Mouse (Mus musculus) embryonic facial prominence, embryonic 10.5 days (tissue): Measurements from ENCODE around the gene Cep170. TPM values are rescaled to one million over a fixed set of nuclear protein-coding genes. Genes with fewer than 3 reads are reported as not detected.

Experiments
- DNase-seq: peaks from one replicate; pipeline ENCODE4 v3.0.0-alpha.2; 2017; ENCODE audit warnings: low spot score
- H3K27ac ChIP-seq: fragments of 300-500 bp; sonication (generic); replicated peaks from 2 replicates; pipeline ENCODE4 v1.5.1; 2016; ENCODE audit warnings: mild to moderate bottlenecking
- H3K27me3 ChIP-seq: fragments of 300-500 bp; sonication (generic); replicated peaks from 2 replicates; pipeline ENCODE4 v1.6.1; 2016; ENCODE audit warnings: low read depth, mild to moderate bottlenecking; ENCODE audit not compliant: poor library complexity, severe bottlenecking
- H3K36me3 ChIP-seq: fragments of 300-500 bp; sonication (generic); replicated peaks from 2 replicates; pipeline ENCODE4 v1.6.1; 2016; ENCODE audit warnings: mild to moderate bottlenecking, moderate library complexity
- H3K4me1 ChIP-seq: fragments of 300-500 bp; sonication (generic); 2 replicates; pipeline ENCODE4 v1.6.1; 2016
- H3K4me3 ChIP-seq: fragments of 300-500 bp; sonication (generic); 2 replicates; pipeline ENCODE4 v1.5.1; 2016; ENCODE audit warnings: mild to moderate bottlenecking, moderate library complexity
- H3K9me3 ChIP-seq: fragments of 300-500 bp; sonication (generic); 2 replicates; pipeline ENCODE4 v1.6.1; 2016; ENCODE audit warnings: mild to moderate bottlenecking
- WGBS: fragments of 180-500 bp; shearing (Covaris S2); methylation state at CpG from one replicate; pipeline ENCODE4 v1.1.7; 2016; 5-methylcytosine and 5-hydroxymethylcytosine counted together
- polyA plus RNA-seq: library from polyadenylated mRNA; unstranded; fragments of >200 nt; fragmentation: Nextera tagmentation; extraction: Ambion mirVana; gene quantifications from 2 replicates; pipeline ENCODE4 v1.2.1, GENCODE M21; 2016

The Cep170 gene
- polyA plus RNA-seq, 1 experiment from 2014 or later: 34.9 TPM

DNA sequence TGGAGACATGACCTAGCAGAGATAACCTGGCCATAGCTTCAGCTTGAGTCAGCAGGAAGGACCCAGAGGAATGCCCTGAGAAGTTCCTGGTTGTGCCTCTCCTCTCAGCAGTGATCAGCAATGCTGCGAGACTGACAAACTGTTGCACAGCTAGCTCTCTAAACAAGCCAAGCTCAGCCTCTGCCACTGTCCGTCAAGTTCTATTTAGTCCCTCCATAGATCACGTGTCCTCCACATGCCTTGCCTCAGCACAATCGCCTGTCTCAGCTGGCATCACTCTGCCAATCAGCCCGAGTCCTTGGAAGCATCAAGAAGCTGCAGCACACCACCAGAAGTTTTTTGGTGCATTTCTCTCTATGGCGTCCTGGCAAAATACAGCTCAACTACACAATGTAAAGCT is 21.0 kb upstream of the Cep170 start:
- Histone ChIP-seq H3K27me3 (peaks cover 20% of the 10 kb centered on the region), H3K4me3 (peak overlapping the region; percentile 63; the same call in 1 of the 2 replicates), H3K36me3 (no peaks in the 10 kb centered on the region; the same call in 1 of the 2 replicates), H3K27ac (no peak overlapping the region), H3K9me3 (no peaks in the 10 kb centered on the region), H3K4me1 (peaks cover 10% of the 10 kb centered on the region)
- peak; percentile 24 for DNase-seq
- 49% methylated on average over 6 of the region's 6 CpGs for WGBS

DNA sequence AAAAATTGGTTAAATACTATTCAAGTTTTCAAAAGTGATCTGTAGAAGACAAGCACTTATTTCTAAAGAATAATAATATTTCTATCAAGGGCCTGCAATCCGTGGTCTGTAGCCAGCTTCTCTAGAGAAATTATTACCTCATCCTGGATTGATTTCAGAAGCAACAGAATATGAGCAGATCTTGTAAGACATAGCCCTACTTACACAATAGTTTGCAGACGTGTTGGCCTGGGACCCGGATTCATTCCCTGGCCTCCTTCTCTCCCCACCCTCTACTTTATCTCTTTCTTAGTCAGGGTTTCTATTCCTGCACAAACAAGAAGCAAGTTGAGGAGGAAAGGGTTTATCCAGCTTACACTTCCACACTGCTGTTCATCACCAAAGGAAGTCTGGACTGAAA is 20.1 kb upstream of the Cep170 start:
- Histone ChIP-seq H3K4me3 (no peak overlapping the region), H3K27ac (no peak overlapping the region), H3K27me3 (peaks cover 20% of the 10 kb centered on the region), H3K9me3 (no peaks in the 10 kb centered on the region), H3K4me1 (peaks cover 10% of the 10 kb centered on the region), H3K36me3 (no peaks in the 10 kb centered on the region; the same call in 1 of the 2 replicates)
- 84% methylated on average over 3 of the region's 3 CpGs for WGBS
- DNase-seq: no peak

DNA sequence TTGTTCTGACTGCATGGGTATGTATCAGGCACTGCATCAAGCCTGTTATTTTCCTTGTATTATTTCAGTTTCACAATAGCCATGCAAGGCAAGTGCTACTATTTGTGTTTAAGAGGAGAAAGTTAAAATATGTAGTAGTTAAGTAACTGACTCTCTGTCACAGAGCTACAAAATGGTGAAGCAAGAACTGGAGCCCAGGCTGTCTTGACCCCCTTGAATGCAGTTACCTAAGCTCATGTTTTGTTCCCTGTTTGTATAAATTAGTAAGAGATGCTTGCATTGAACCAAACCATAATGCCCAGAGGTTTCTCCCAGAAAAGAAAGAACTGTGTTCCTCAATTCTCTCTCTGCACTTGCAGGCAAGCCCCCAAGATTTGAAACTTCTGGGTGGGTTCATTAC is 19.4 kb upstream of the Cep170 start:
- no peak for DNase-seq
- H3K27ac ChIP-seq: no peak overlapping the region
- no peak overlapping the region for H3K4me3 ChIP-seq
- H3K27me3 ChIP-seq: peaks cover 20% of the 10 kb centered on the region
- H3K9me3 ChIP-seq: no peaks in the 10 kb centered on the region
- peaks cover 10% of the 10 kb centered on the region for H3K4me1 ChIP-seq
- H3K36me3 ChIP-seq: no peaks in the 10 kb centered on the region; the same call in 1 of the 2 replicates

DNA sequence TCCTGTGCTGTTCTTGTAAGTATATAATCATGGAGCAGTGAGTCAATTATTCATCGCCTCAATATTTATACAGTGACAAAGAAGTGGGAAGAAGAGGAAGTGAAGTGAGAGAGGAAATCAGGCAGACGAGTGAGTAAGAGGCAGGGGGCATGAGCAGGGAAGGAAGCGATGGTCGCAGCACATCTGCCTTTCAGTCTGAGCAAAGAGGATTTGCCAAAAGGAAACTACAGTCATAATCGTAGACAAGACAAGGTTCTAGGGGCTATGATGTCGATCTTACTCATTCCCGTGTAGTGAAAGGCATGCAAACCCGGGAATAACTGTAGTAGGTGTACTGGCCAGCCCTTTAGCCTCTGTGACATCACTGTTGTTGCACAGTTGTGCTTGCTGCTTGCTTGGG is 18.7 kb upstream of the Cep170 start:
- H3K36me3 ChIP-seq: no peaks in the 10 kb centered on the region; the same call in 1 of the 2 replicates
- H3K9me3 ChIP-seq: no peaks in the 10 kb centered on the region
- H3K4me1 ChIP-seq: peaks cover 10% of the 10 kb centered on the region
- H3K27me3 ChIP-seq: peaks cover 20% of the 10 kb centered on the region
- DNase-seq: no peak
- 85% methylated on average over 8 of the region's 8 CpGs for WGBS
- no peak overlapping the region for H3K4me3 ChIP-seq
- H3K27ac ChIP-seq: no peak overlapping the region

DNA sequence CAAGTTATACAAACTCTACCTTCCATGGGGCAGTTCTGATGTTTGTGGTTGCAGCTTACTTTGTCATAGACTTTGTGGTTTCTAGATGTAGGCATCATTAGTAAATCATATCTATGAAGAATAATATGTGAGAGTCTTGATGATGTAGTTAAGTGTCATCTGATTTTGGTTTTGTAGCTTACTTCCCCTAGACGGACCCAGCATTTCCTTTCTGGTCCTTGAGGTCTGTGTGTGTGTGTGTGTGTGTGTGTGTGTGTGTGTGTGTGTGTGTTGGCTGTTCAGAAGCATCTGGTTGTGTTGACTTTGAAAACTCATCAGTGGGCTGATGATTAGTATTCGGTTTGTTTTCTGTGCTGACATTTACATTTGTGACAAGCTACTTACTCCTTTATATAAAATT is 18.2 kb upstream of the Cep170 start:
- Histone ChIP-seq H3K27me3 (peaks cover 20% of the 10 kb centered on the region), H3K4me3 (no peak overlapping the region), H3K36me3 (no peaks in the 10 kb centered on the region; the same call in 1 of the 2 replicates), H3K9me3 (no peaks in the 10 kb centered on the region), H3K4me1 (peaks cover 10% of the 10 kb centered on the region), H3K27ac (no peak overlapping the region)
- no peak for DNase-seq
- 90% methylated on average over 2 of the region's 2 CpGs for WGBS

DNA sequence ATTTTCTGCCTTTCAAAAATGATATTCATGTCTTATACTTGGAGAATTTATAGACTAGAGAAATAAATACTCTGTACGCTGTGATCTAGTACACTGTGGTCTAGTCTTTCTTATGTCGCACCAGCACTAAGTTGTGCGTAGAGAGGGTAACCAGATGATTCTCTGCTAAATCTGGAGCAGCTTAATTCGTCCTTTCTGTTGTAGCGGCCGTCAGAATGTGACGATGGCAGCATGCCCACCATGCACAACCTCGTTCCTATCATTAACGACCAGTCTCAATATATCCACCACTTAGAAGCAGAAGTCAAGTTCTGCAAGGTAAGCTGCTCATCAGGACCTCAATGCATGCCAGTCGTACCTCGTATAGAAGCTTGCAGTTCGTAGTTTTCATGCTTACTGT is 14.8 kb upstream of the Cep170 start:
- 94% methylated on average over 12 of the region's 12 CpGs for WGBS
- H3K27me3 ChIP-seq: no peaks in the 10 kb centered on the region
- no peaks in the 10 kb centered on the region for H3K4me1 ChIP-seq
- H3K4me3 ChIP-seq: no peak overlapping the region
- no peaks in the 10 kb centered on the region; the same call in 1 of the 2 replicates for H3K36me3 ChIP-seq
- H3K9me3 ChIP-seq: no peaks in the 10 kb centered on the region
- no peak overlapping the region for H3K27ac ChIP-seq
- DNase-seq: no peak

DNA sequence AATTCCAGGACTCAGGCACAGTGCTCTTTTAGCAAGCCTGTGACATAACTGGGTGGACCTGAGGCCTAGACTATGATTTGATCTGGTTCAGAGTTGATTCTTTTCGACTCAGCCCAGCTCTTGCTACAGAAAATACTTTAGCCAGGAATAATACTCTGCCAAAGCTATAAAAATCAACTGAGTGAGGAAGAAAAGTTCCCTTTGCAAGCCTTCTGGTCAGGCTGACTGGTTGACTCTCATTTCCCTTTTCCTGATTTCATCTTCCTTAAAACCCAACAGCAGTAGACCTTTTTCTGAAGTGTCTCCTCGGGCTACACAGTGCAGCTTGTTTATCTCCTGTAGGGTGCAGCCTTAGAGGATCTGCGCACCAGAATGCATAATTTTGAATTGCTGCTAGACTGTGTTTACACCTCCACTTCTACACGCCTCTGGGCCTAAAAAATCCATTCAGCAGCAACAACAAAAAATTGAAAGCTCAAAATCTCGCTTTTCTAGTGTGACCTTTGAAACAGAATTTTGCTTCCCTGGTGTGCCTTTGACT is 14.1 kb upstream of the Cep170 start:
- Histone ChIP-seq H3K36me3 (no peaks in the 10 kb centered on the region; the same call in 1 of the 2 replicates), H3K27ac (no peak overlapping the region), H3K4me3 (no peak overlapping the region), H3K9me3 (no peaks in the 10 kb centered on the region), H3K4me1 (no peaks in the 10 kb centered on the region), H3K27me3 (no peaks in the 10 kb centered on the region)
- DNase-seq: no peak
- 79% methylated on average over 5 of the region's 5 CpGs for WGBS

DNA sequence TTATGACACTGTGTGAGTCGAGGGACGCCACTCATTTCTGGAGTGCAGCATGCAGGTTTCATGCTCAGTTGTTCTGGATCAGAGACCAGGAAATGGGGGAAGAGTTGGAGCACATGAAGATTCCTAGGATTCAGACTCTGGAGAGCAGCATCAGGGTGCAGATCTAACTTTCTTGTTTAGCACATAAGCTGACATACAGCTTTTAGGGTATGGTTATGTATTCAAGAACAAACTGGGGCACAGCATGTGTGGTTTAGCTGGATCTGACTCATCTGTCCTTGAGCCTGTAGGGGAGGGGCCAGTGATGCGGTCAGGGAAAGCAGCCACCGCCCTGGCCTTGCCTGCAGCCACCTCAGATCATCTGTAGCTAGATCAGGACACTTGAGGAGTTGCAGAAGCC is 13.5 kb upstream of the Cep170 start:
- WGBS: 84% methylated on average over 4 of the region's 4 CpGs
- Histone ChIP-seq H3K9me3 (no peaks in the 10 kb centered on the region), H3K27ac (no peak overlapping the region), H3K36me3 (no peaks in the 10 kb centered on the region; the same call in 1 of the 2 replicates), H3K4me1 (no peaks in the 10 kb centered on the region), H3K27me3 (no peaks in the 10 kb centered on the region), H3K4me3 (no peak overlapping the region)
- no peak for DNase-seq

DNA sequence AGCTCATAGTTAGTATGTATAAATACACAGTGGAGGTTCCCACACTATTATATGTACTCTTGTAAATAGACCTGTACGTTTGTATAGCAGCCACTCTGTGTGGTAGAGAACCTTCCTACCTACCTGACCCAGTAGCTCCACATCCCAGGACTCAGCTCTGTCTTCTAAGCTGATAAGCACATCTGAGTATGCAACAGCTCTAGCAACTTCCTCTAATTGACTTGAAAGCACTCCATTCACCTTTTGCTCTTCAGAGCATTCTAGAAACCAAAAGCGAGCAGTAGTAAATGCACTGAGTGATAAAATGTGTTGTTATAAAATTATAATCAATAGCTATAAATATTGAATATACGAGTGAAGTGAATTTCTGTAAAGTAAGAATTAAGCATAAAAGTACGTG is 13.1 kb upstream of the Cep170 start:
- Histone ChIP-seq H3K27me3 (no peaks in the 10 kb centered on the region), H3K36me3 (no peaks in the 10 kb centered on the region; the same call in 1 of the 2 replicates), H3K4me1 (0 out of 2 replicates have a peak, but pooled peaks cover 2% of the 10 kb centered on the region), H3K27ac (no peak overlapping the region), H3K4me3 (no peak overlapping the region), H3K9me3 (no peaks in the 10 kb centered on the region)
- no peak for DNase-seq
- WGBS: 85% methylated on average over 4 of the region's 4 CpGs

DNA sequence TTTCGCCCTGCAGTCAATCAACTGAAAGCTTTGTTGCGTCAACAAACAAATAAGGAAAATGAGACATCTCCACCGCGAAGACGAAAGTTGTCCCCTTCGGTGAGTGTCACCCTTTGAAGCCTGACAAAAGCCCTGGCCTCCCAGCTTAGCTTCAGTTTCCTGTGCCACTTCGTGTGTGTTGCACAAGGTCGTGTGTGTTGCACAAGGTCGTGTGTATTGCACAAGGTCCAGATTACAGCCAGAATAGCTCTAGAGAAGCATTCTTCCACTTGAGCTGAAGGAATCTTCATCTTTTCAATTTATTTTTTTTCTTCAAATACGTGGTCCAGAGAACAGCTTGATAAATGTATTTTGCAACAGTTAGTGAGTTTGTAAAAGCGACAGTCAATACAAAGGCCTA is 12.3 kb upstream of the Cep170 start:
- no peak overlapping the region for H3K4me3 ChIP-seq
- 87% methylated on average over 11 of the region's 11 CpGs for WGBS
- no peaks in the 10 kb centered on the region for H3K27me3 ChIP-seq
- no peaks in the 10 kb centered on the region for H3K36me3 ChIP-seq
- 0 out of 2 replicates have a peak, but pooled peaks cover 2% of the 10 kb centered on the region for H3K4me1 ChIP-seq
- H3K27ac ChIP-seq: no peak overlapping the region
- no peak for DNase-seq
- no peaks in the 10 kb centered on the region for H3K9me3 ChIP-seq

DNA sequence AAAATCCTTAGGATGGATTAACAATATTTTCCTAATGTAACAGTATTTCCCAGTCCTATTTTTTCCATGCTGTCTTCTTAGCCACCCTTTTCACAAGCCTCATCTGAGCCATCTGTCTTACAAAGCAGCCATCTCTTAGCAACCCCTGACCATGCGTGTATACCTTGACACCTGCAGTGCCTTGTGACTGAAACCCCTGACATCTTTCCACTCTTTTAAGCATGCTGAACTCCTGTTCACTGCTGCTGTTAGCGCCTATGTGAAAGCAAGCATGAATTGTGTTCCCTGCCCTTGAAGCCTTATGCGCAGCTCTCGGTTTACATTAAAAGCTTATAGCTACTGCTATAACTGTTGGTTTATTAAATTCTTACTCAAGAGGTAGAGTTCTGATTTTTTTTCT is 11.2 kb upstream of the Cep170 start:
- no peak for DNase-seq
- 90% methylated on average over 4 of the region's 4 CpGs for WGBS
- Histone ChIP-seq H3K27ac (no peak overlapping the region), H3K27me3 (no peaks in the 10 kb centered on the region), H3K36me3 (no peaks in the 10 kb centered on the region), H3K4me1 (0 out of 2 replicates have a peak, but pooled peaks cover 2% of the 10 kb centered on the region), H3K4me3 (no peak overlapping the region), H3K9me3 (no peaks in the 10 kb centered on the region)

DNA sequence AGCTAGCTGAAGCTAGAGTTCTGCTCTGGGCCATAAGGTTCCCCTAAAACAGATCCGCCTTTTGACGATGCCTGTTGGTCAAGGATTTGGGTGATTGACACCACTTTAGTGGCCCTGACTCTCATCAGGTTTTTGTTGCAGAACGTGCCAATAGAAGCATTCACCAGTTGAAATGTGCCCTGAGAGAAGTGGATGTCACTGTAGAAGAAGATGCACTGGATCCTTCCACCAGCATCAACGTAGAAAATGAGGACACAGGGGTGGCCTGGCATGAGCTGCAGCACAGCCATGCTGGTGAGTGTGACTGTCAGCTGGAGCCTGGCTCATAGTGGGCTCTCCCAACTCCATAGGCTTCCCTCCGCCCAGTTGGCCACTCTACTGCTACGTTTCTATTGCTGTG is 10.7 kb upstream of the Cep170 start:
- 85% methylated on average over 6 of the region's 6 CpGs for WGBS
- Histone ChIP-seq H3K27me3 (no peaks in the 10 kb centered on the region), H3K27ac (no peak overlapping the region), H3K9me3 (no peaks in the 10 kb centered on the region), H3K4me1 (0 out of 2 replicates have a peak, but pooled peaks cover 2% of the 10 kb centered on the region), H3K4me3 (no peak overlapping the region), H3K36me3 (no peaks in the 10 kb centered on the region)
- DNase-seq: no peak

DNA sequence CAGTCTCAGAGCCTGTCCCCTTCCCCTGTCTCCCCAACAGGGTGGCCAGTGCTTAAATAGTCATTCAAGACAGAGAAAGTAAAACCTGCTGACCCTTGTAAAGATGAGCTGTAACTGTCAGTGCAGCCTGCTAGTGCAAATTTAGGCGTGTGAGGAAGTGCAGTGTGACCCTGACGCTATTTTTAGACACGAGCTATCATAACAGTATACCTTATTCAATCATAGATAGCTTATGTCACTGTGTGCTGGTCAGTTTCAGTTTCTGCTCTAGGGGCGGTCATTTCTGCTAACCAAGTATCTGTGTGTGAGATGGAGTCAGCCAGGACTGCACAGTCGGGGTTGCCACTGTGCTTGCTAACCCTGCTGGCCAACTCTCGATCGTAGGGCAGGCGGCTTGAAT is 10.0 kb upstream of the Cep170 start:
- H3K36me3 ChIP-seq: no peaks in the 10 kb centered on the region
- H3K27me3 ChIP-seq: no peaks in the 10 kb centered on the region
- H3K4me3 ChIP-seq: no peak overlapping the region
- 88% methylated on average over 8 of the region's 8 CpGs for WGBS
- H3K9me3 ChIP-seq: no peaks in the 10 kb centered on the region
- no peak for DNase-seq
- H3K4me1 ChIP-seq: 0 out of 2 replicates have a peak, but pooled peaks cover 2% of the 10 kb centered on the region
- H3K27ac ChIP-seq: no peak overlapping the region
